Mouse (Mus musculus): ENCODE results near the gene Slc22a22.

Slc22a22 gene

DNA sequence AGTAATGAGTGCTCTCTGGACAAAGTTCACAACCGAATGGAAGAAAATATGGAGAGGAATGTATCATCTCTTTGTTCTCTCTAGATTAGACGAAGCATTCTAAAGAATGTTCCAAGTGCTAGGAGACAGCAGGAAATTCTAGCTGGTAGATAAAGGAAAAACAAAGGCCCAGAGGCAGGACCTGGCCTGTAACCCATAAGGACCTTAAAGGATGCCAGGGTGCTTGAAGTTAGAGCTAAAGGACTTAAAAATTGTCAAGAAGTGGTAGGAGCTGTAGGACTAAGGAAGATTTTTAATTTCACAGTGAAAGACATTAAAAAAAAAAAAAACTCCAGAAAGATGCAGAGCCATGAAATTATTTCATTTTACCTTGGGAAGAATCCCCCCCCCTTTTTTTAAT lies at the start of gene Slc22a22:
TSS of gene Slc22a22 (minus strand) at position 101 of the 400 bp plus-strand sequence.
- DNase-seq (ENCODE audit: extremely low spot score, low spot score) = no peak

DNA sequence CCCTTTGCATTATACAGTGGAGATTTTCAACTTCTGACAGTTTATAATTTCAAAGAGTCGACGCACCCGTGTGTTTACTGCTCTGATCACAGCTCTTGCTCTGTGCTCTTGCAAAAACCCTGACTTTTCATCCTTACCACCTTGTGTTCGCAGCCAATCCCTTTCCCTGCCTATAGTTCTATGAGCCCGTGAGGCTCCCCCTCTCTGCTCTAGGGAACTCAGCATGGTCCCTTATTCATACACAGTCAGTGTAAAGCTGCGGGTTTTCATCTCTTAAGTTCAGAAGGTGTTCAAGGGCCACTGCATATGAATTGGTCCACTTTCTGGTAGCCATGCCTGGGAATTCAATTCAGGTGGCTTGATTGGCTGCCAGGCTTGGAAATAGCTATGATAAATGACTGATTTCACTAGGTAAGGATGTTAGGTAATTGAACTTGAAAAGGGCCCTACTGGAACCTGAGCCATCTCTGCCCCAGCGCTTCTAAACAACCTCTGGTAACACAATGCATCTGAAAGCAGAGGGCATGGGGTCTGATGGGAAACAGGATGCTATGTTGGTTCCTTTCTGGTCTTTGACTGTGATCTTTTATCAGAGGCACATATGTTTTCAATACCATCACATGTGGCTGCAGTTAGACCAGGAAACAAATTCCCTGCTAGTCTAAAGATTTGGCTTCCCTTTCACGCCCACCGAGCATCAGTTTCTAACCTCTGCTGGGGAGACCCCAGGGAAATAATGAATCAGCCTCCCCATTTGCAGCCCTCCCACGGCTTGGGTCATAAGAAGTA lies 46.3 kb upstream of the Slc22a22 start:
- no peak for DNase-seq (ENCODE audit: extremely low spot score, low spot score)

DNA sequence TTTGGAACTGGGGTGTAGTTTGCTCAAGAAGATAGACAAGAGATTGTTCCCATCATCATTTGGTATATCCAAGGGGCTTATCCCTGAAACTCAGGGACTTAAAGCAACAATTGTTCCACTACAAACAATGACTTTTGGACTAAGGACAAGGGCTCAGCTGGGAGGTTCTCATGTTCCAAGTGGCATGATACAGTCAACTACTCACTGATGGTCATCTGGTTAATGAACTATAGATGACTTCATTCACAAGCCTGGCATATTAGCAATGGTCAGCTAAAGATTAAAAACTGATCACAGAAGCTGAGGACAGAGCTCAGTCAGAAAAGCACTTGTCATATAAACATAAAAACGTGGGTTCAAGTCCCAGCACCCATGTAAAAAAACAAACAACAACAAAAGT lies 44.7 kb upstream of the Slc22a22 start:
- DNase-seq (ENCODE audit: extremely low spot score, low spot score) = no peak

DNA sequence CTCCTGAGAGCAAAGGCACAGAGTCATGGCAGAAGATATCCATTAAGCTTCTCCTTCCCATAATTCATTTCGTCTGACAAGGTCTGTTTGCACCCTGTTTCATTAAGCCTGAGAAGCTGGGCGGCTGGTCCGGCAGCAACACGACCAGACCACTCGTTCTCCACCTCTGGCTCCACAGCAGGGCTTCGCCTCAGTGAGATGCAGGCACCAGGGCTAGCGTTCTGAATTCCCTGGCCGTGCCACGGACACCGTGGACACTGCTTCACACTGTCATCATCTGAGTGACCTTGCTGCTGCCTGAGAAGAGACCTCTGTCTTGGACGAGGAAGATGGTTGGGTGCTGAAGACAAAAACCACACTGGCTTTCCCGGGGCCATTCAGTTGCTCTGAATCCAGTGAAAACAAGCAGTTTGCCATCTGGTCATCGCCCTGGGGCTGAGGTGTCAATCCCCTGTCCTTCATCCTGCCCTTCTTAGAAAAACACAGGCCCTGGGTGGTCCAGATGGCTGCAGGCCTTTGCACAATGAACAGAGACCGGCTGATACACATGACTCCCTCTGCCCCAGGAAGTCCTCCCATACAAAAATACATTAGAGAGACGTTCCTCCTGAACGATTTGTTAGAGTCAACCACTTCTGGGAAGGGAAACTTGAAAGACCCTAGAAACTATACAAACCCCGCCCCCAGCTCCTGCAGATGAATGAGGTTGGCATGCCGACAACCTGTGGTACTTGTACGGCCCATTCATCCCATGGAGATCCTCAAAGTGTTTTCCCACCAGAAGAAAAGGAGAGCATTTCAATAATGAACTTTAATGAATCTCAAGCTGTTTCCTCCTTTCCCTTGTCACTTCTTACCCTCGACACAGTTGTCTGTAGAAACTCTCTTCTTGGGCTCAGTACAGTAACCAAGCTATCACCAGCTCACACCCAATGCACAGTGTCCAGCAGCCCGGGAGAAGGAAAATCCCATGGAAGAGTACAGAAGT lies 32.1 kb upstream of the Slc22a22 start:
- peak; percentile 68 for DNase-seq (ENCODE audit: extremely low spot score, low spot score)

DNA sequence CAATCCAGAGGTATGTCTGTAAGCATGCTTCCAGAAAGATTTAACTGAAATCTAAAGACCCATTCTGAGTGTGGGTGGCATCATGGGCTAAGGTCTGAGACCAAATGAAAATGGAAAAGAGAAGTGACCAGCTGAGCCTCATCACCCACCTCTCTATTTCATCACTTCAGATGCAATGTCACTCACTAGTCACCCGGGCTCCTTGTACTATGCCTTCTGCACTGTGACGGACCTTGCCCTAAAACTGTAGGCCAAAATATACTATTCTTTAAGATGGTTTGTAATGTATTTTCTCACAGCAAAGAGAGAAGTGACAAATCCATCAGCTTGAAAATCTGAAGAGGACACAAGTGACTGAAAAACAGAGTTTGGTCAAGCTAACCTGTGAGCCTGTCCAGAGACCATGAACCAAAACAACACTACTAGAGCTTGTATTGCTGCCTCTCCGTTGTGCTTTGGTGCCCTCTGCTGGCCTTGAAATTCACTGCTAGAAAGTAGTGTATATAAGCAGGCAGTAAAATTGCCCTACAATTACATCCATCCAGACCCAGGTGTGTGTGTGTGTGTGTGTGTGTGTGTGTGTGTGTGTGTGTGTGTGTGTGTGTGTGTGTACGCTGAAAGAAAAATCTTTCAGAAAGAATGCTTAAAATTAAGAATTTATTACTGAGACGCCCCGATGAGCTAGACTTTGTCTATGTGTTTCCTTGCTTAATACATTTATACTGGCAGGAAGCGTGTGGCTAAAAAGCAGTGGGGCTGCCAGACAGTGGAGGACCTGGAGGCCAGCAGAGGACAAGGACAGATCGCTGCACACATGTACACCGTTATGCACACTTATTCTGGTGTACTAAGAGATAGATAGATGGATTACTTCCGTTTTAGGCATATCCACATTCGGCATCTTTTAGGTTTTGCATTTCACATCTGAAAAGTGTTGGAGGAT lies 31.1 kb upstream of the Slc22a22 start:
- peak; percentile 87 for DNase-seq (ENCODE audit: extremely low spot score, low spot score)

DNA sequence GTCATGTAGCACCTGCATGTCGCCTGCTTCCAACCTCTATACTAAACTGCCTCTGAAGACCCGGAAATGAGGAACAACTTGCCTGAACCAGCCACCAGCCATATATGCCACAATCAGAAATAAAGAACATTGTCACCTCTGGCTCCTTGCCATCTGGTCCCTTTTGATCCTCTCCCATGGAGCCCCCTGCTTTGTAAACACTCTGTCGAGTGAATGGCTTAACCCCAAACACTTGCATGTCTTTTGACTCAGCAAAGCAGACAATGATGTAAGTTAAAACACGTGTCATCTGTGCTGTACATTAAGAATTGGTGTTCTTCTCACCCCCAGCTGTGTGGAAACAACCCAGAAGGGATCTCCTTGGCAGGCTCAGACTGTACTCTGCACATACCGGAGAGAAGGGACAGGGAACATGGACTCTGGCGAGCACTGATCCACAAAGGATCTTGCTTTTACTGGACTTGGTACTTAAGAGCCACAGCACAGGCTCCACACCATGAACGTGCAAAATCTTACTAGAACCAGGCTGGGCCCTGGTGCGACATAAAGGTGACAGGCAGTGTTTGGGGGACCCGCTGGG lies 26.8 kb upstream of the Slc22a22 start:
- DNase-seq (ENCODE audit: extremely low spot score, low spot score) = no peak

DNA sequence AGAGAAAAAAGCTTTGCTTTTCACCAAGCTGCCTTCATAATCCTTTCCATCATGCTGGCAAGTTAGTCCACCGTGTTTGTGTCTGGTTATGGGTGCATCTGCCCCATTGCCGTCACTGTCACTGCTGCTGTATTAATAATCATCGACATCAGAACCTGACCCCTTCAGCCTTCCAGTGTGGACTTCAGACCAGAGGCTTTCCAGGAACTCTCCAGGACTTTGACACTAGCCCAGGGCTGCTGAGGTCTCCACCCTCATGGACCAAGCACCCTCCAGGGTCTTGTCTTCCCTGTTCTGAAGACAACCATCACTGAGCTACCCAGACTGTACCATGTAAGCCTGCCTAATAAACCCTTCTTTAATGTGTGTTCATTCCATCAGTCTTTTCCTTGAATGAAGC lies 26.2 kb upstream of the Slc22a22 start:
- no peak for DNase-seq (ENCODE audit: extremely low spot score, low spot score)

DNA sequence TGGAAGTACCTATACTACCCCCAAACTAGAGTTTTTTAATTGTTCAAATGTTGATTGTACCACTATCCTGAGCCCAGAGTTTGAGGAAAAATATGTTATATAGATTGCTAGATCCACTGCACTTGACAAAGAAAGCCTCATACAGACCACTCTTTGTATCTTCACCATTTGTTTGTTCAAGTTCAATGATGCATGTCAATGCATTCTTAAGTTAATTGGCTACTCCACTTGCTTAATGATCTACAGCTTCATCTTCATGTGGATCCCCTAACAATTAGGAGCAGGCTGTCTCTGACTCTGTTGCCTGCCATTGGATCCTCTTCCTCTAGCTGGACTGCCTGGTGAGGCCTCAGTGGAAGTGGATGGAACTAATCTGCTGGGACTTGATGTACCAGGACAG lies 24.1 kb upstream of the Slc22a22 start:
- DNase-seq (ENCODE audit: extremely low spot score, low spot score) = no peak

DNA sequence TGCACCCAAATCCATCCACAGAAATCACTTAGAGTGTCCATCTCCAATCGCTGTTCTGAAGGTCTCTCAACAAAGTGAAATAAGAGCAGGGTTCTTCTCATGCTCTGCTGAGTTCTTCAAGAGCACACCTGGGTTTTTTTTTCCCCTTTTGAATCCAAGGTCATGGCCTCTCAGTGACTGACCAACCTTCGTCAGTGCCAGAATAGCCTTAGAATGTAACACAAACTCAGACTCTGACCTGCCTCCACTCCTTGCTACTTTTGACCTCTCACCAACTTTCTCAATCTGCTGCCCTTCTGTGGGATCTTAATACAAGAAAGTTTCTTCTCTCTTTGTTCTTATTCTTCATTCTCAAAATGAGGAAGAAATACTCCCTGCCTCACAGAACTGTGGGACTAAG lies 18.7 kb upstream of the Slc22a22 start:
- no peak for DNase-seq (ENCODE audit: extremely low spot score, low spot score)

DNA sequence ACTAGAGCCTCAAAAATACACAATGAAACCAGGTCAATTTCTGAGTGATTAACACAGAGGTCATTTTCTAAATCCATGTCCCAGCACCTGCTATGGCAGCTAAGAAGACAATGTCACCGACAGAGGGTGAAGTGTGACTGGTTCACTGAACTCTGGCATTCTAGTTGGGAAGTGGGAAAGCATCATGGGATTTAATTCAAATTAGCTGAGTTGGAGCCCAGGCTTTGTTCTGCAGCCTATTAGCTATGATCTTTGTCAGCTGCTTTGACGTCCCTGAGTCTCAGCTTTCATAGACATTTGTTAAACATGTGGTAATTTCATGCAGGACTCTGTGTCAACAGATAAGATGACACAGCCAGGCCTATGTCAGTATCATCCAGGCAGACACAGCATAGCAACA lies 5.1 kb upstream of the Slc22a22 start:
- DNase-seq (ENCODE audit: extremely low spot score, low spot score) = no peak

DNA sequence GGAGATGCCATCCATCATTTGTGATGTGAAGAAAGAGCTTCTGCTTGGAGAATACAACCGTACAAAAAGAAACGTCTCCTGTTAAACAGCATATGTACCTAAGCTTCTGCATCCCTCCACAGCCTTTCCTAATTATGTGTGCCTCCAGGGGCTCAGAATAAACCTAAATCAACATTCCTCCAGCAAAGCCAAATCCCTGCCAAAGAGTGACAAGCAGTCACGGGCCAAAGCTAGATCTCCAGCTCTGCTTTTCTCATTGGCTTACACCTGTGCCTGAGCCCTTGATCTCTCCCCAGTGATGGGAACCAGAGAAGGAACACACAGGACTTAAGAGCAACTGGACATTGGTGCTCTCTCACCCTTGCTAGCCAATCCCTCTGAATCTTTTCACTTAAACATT lies 5.8 kb downstream of the Slc22a22 start:
- no peak for DNase-seq (ENCODE audit: extremely low spot score, low spot score)

DNA sequence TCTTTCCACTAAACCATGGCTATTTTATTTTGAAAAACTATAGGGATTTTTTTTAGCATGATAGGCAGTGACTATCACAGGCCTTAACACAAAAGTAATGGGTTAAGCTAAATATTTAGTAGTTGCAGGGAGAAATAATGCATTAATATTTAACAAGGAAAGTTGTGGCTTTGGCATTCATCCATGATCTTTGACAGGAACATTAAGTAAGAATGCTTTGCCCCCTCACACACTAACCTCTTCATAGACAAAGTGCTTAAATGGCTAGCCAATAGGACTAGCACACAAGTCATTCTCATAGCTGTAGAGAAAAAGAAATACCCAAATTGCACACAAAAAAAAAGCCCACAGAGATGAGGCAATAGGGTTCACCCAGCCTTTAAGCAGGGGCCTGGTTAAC lies 11.4 kb downstream of the Slc22a22 start:
- DNase-seq (ENCODE audit: extremely low spot score, low spot score) = no peak

DNA sequence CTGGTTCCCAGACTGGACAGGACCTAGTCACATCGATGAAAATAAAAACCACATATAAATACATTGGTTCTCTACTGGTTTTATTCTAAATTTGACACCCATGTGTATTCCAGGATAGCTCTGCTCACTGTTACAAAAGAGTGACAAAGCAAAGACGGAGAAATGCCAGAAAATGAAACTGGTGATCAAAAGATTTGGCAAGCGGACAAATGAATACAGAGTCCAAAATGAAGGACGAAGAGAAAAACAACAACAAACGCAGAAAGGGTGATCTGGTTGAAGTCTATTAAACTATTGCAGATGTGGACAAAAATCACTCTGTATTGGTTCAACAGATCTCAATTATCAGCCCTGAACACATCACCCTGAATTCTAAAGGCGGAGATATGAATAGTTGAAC lies 12.4 kb downstream of the Slc22a22 start:
- DNase-seq (ENCODE audit: extremely low spot score, low spot score) = no peak

DNA sequence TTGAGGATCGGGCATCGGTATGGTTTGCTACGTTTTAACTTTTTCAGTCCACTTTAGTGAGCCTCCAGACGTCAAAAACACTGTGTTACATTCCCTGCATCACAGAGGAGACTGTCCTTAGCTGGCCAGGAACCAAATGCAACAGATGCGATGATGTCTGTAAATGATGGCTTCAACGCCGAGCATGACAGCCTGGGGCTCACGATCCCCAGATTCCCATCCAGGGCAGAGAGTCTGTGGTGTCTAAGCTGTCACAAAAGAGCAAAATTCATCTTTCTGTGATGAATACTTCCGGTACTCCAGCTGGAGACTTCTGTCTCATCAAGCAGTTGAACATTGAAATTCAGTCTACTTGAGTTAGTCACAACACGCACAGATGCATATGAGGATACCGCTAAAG lies 13.4 kb downstream of the Slc22a22 start:
- no peak for DNase-seq (ENCODE audit: extremely low spot score, low spot score)

DNA sequence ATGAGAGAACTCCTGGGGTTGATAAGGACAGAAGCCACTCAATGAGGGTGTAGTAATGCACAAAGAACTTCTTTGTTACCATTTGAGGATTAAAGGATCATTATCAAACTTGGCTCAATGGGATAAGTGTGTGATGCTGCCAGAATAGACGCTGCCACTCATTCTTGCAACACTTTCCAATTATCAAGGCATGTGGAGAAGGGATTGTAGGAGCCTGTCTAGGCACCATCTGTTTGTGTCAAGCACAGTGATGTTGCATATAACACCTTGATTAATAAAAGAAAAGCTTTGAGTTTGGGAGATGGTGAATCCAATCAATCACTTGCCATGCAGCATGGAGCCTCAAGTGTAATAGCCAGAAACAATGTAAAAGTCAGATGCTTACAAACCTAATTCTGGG lies 16.1 kb downstream of the Slc22a22 start:
- DNase-seq (ENCODE audit: extremely low spot score, low spot score) = no peak

DNA sequence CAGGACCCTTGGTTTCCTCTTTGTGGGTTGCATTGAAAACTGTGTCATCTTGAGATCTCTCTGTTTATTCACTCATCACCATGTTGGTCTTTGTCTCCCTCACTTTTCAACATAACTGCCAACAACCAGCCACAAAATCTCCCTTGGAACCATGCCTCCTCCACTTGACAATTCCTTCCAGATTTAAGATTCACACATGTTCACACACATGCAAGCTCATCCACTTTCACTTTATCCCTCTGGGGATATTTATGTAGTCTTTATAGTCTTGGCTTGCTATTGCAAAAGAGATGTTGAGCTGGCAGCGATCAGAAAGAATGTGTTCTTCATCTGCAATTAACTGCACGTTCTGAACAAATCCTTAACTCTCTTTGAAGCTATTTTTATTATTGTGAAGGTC lies 20.1 kb downstream of the Slc22a22 start:
- no peak for DNase-seq (ENCODE audit: extremely low spot score, low spot score)

DNA sequence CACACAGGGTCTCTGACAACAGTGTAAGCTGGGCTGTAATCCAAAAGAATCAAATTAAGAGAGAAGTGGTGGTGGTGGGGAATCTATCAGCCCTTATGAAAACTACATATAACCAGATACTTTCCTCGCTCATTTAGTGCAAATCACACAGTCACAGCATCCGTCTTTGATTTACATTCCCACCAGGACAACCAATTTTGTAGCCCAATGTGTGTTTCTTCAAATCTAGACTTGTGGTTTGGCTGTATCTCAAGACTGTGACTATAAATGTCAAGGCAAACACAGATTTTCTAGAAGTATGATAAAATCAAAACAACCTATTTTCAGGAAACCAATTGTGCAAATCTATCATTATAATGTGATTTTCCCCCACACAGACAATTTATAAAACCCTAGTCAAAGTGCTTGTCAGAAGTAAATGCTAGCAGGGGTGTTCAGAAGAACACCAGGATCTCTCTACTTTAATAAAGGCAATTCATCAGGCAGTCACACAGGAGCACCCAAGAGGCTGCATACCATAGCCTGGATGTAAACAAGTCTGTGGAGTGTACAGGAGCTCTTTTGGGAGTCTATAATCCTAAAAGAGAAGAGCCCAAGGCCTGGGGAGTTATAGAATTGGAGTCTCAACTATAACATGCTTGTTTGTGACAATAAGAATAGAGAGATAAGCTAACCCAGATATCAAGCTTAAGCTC lies 42.6 kb downstream of the Slc22a22 start:
- no peak for DNase-seq (ENCODE audit: extremely low spot score, low spot score)

DNA sequence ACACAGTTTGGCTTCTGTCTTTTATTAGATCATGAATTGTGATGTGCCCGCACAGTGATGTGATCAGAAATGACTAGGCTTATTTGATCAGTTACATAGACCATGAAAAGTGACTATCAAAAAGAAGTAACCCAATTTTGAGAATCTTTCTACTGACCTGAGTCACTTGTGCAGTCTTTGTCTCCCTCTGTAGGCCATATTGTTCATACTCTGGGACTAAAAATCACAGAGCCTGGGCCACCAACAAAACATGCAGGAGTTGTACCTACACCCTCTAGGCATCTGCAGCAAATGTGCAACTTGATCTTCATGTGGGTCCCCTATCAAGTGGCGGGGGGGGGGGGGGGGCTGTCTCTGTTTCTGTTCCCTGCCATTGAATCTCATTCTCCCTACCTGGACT lies 68.9 kb downstream of the Slc22a22 start:
- DNase-seq (ENCODE audit: extremely low spot score, low spot score) = no peak

DNA sequence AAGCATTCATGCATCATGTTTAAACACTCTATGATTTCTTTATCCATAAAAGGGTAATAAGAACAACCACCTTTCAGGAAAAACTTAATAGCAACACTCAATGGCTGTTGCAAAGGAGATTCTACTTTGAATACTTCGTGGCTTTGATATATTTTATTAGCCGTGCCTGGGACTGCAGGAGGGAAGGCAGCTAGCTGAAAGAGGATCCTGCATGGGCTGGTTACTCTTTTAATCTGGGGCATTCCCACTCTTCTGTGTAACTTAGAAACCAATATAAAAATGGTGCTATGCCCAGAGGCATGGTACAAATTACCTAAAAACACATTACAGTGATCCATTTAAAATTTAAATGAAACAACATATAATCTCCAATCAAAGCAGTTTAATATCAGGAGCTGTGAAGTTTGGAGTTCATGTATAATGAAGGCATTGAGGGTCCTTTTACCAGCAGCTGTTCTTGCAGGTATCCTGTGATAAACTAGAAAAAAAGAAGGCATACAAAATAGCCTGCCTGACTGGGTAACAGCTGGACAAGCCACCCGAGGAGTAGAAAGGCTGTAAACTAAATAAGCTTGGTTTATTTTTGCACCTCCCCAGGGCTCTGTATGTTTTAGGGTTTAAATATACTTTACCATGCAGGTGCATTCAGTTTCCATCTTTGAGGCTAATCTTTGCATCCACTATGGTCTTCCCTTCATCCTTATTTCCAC lies 78.8 kb downstream of the Slc22a22 start:
- no peak for DNase-seq (ENCODE audit: extremely low spot score, low spot score)

DNA sequence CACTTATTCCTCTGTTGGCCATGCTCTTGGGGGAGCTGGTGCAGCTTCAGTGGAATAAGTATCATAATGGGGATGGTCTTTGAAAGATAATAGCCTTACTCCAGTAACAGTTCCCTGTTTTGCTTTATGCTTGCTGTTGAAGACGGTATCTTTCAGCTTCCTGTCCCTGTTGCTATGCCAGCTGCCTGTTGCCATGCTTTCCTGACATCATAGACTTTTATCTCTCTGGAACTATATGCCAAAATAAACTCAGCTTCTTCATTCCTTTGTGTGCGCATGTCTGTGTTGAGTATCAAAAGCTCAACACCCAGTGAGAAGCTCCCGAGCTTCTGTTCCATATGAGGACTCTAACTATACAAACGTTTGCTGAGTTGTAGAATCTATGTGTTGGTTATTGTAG lies 83.4 kb downstream of the Slc22a22 start:
- DNase-seq (ENCODE audit: extremely low spot score, low spot score) = no peak

Measured in neural tube, embryonic 10.5 days (tissue).